Mouse (Mus musculus): Measurements from ENCODE around the gene Rnf225. TPM values are rescaled to one million over a fixed set of nuclear protein-coding genes. Genes with fewer than 3 reads are reported as not detected.
"Not testable (repeated sequence)": the region's sequence is repeated elsewhere in the genome, so short reads cannot be mapped to it uniquely, and the experiment has no call there.

Gene Rnf225
- 0.65 and 0.67 TPM in 2 replicates for polyA plus RNA-seq (2015; fragmentation: Nextera tagmentation; extraction: Ambion mirVana)

- Histone ChIP-seq H3K36me3 (ENCODE audit: control insufficient read depth, insufficient read depth) (peaks cover 28% of the 10 kb centered on the region), H3K9ac (replicated peaks; ENCODE audit: low read depth, low read length) (peak within 1 kb of the TSS; percentile 40), H3K9me3 (ENCODE audit: control insufficient read depth, low read length) (no peaks in the 10 kb centered on the region), H3K4me1 (replicated peaks; ENCODE audit: control insufficient read depth, insufficient read depth, low read length) (peaks cover 17% of the 10 kb centered on the region), H3K27ac (ENCODE audit: low read length) (no peak within 1 kb of the TSS), H3K4me2 (ENCODE audit: low read length) (peak within 1 kb of the TSS; percentile 37), H3K4me3 (replicated peaks; ENCODE audit: low read length) (peak within 1 kb of the TSS; percentile 22), H3K27me3 (replicated peaks; ENCODE audit: control insufficient read depth, insufficient read depth, low read length) (peaks cover 15% of the 10 kb centered on the region)
- 25% methylated on average over 8 of the region's 8 CpGs for WGBS
- ATAC-seq, result no peak
These were observed at the start of gene Rnf225 for GRCm38 (mm10) chr7:12927191-12927680. Gene Rnf225, plus strand, starts transcription at chr7:12927416.

- H3K27ac ChIP-seq (ENCODE audit: low read length), result no peak overlapping the region
- no peaks in the 10 kb centered on the region for H3K27me3 ChIP-seq (replicated peaks; ENCODE audit: control insufficient read depth, insufficient read depth, low read length)
- H3K9me3 ChIP-seq (ENCODE audit: control insufficient read depth, low read length), result no peaks in the 10 kb centered on the region
- H3K9ac ChIP-seq (replicated peaks; ENCODE audit: low read depth, low read length), result no peak overlapping the region
- no peak overlapping the region for H3K4me2 ChIP-seq (ENCODE audit: low read length)
- ATAC-seq, result no peak
- H3K4me1 ChIP-seq (replicated peaks; ENCODE audit: control insufficient read depth, insufficient read depth, low read length), result peaks cover 19% of the 10 kb centered on the region
- no peak overlapping the region for H3K4me3 ChIP-seq (replicated peaks; ENCODE audit: low read length)
- H3K36me3 ChIP-seq (ENCODE audit: control insufficient read depth, insufficient read depth), result 0 out of 2 replicates have a peak, but pooled peaks cover 3% of the 10 kb centered on the region
These were observed 47.2 kb upstream of the Rnf225 start for GRCm38 (mm10) chr7:12880036-12880435.

- Histone ChIP-seq H3K4me1 (replicated peaks; ENCODE audit: control insufficient read depth, insufficient read depth, low read length) (peaks cover 19% of the 10 kb centered on the region), H3K4me3 (replicated peaks; ENCODE audit: low read length) (peak overlapping the region; percentile 91), H3K9ac (replicated peaks; ENCODE audit: low read depth, low read length) (peak overlapping the region; percentile 89), H3K4me2 (ENCODE audit: low read length) (peak overlapping the region; percentile 89)
- WGBS, result 44% methylated on average over 8 of the region's 8 CpGs
- H3K36me3 ChIP-seq (ENCODE audit: control insufficient read depth, insufficient read depth); H3K27ac ChIP-seq (ENCODE audit: low read length); H3K27me3 ChIP-seq (replicated peaks; ENCODE audit: control insufficient read depth, insufficient read depth, low read length); H3K9me3 ChIP-seq (ENCODE audit: control insufficient read depth, low read length): not testable (repeated sequence)
- ATAC-seq, result peak; percentile 20
These were observed 46.7 kb upstream of the Rnf225 start for GRCm38 (mm10) chr7:12880497-12880896.

DNA sequence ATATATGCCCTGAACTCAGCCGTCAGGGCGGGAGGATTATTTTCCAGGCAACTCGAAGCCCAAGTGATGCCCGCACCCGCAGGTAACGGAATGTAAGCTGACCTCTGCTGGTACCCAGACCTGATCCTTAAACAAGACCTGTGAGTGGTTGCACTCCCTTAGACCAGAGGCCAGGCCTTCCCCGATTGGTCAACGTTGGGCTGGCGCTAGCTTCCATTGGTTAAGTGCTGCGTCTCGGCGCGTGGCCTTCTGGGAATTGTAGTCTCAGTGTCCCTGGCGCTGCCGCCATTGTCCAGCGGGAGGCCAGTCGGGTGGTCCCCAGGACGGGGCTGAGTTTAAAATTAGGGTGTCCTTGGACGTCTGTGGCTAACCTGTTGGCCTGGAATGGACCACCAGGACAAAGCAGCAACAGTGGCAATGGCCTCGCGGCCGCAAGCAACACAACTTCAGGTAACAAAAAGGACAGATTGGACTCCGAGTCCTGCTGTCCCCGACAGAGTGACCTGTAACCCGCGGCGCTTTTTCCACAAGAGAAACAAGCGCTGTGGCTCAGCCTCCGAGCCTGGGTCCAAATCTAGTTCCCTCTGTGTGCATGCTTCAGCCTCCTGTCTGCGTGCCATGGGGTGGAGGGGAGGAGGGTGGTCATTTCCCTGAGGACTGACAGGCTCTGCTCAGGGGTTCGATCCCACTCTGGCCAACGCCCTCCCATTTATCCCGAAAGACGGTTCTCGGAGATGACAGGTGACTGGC is 46.1 kb upstream of the Rnf225 start, which contains the start of gene Zfp128:
Zfp128 (plus strand) TSS at position 267 of the 750 bp plus-strand sequence.
- Histone ChIP-seq H3K9me3 (ENCODE audit: control insufficient read depth, low read length) (no peaks in the 10 kb centered on the region), H3K27me3 (replicated peaks; ENCODE audit: control insufficient read depth, insufficient read depth, low read length) (no peaks in the 10 kb centered on the region), H3K4me1 (replicated peaks; ENCODE audit: control insufficient read depth, insufficient read depth, low read length) (peaks cover 19% of the 10 kb centered on the region), H3K4me3 (replicated peaks; ENCODE audit: low read length) (peak within 1 kb of the TSS; percentile 91), H3K27ac (ENCODE audit: low read length) (peak within 1 kb of the TSS; percentile 28; the same call in 1 of the 2 replicates), H3K9ac (replicated peaks; ENCODE audit: low read depth, low read length) (peak within 1 kb of the TSS; percentile 89), H3K4me2 (ENCODE audit: low read length) (peak within 1 kb of the TSS; percentile 89), H3K36me3 (ENCODE audit: control insufficient read depth, insufficient read depth) (peaks cover 11% of the 10 kb centered on the region)
- peak; percentile 99 for ATAC-seq
- under 1% methylated on average over 35 of the region's 35 CpGs for WGBS

DNA sequence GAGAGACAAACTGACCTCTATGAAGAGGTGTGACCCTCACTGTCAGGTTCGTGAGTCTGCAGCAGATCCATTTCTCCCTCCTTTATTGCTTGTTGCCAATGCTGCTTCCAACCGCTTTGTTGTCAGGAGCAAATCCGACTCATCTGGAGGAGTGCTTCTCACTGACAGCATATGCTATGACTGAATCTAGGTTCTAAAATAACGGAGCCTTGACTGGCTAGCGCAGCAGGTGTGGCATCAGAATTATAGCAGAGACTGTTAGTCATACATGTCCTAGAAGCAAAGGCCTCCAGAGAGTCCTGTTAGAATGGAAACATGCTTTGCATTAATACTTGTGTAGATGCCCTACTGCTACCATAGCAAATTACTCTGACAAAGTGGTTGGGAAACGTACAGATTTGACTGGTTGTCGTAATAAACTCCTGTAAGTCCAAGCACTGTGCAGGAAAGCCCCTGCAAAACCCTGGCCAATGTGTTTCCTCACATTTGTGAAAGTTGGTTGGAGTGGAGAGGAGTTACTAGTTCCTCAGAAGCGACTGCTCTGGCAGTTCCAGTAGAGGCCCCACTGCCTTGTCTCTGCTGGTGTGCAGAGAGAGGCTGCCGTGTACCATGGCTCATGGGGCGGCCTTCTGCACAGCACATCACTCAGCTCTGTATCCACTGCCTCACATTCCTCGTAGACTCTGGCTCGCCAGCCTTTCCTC is 40.5 kb upstream of the Rnf225 start:
- H3K27me3 ChIP-seq (replicated peaks; ENCODE audit: control insufficient read depth, insufficient read depth, low read length), result no peaks in the 10 kb centered on the region
- no peaks in the 10 kb centered on the region for H3K9me3 ChIP-seq (ENCODE audit: control insufficient read depth, low read length)
- no peak overlapping the region for H3K4me2 ChIP-seq (ENCODE audit: low read length)
- H3K4me1 ChIP-seq (replicated peaks; ENCODE audit: control insufficient read depth, insufficient read depth, low read length), result peaks cover 13% of the 10 kb centered on the region
- peaks cover 40% of the 10 kb centered on the region for H3K36me3 ChIP-seq (ENCODE audit: control insufficient read depth, insufficient read depth)
- H3K27ac ChIP-seq (ENCODE audit: low read length), result no peak overlapping the region
- no peak for ATAC-seq
- no peak overlapping the region for H3K4me3 ChIP-seq (replicated peaks; ENCODE audit: low read length)
- H3K9ac ChIP-seq (replicated peaks; ENCODE audit: low read depth, low read length), result no peak overlapping the region
- WGBS, result 93% methylated on average over 12 of the region's 12 CpGs

- Histone ChIP-seq H3K27me3 (replicated peaks; ENCODE audit: control insufficient read depth, insufficient read depth, low read length) (no peaks in the 10 kb centered on the region), H3K36me3 (ENCODE audit: control insufficient read depth, insufficient read depth) (peaks cover 41% of the 10 kb centered on the region), H3K4me3 (replicated peaks; ENCODE audit: low read length) (no peak overlapping the region), H3K9ac (replicated peaks; ENCODE audit: low read depth, low read length) (no peak overlapping the region), H3K4me1 (replicated peaks; ENCODE audit: control insufficient read depth, insufficient read depth, low read length) (peaks cover 4% of the 10 kb centered on the region), H3K9me3 (ENCODE audit: control insufficient read depth, low read length) (no peaks in the 10 kb centered on the region), H3K27ac (ENCODE audit: low read length) (no peak overlapping the region), H3K4me2 (ENCODE audit: low read length) (no peak overlapping the region)
- ATAC-seq, result no peak
- 95% methylated on average over 5 of the region's 5 CpGs for WGBS
These were observed 39.6 kb upstream of the Rnf225 start for GRCm38 (mm10) chr7:12887585-12887984.

- WGBS, result 93% methylated on average over 14 of the region's 14 CpGs
- Histone ChIP-seq H3K4me2 (ENCODE audit: low read length) (no peak overlapping the region), H3K9ac (replicated peaks; ENCODE audit: low read depth, low read length) (no peak overlapping the region), H3K4me3 (replicated peaks; ENCODE audit: low read length) (no peak overlapping the region), H3K9me3 (ENCODE audit: control insufficient read depth, low read length) (no peaks in the 10 kb centered on the region), H3K27me3 (replicated peaks; ENCODE audit: control insufficient read depth, insufficient read depth, low read length) (no peaks in the 10 kb centered on the region), H3K36me3 (ENCODE audit: control insufficient read depth, insufficient read depth) (peaks cover 32% of the 10 kb centered on the region), H3K4me1 (replicated peaks; ENCODE audit: control insufficient read depth, insufficient read depth, low read length) (no peaks in the 10 kb centered on the region), H3K27ac (ENCODE audit: low read length) (no peak overlapping the region)
- ATAC-seq, result no peak
These were observed 36.3 kb upstream of the Rnf225 start for GRCm38 (mm10) chr7:12890928-12891327.

GRCm38 (mm10) chr7:12891334-12891733 is 35.9 kb upstream of the Rnf225 start:
- H3K27me3 ChIP-seq (replicated peaks; ENCODE audit: control insufficient read depth, insufficient read depth, low read length), result no peaks in the 10 kb centered on the region
- H3K36me3 ChIP-seq (ENCODE audit: control insufficient read depth, insufficient read depth), result peaks cover 29% of the 10 kb centered on the region
- H3K27ac ChIP-seq (ENCODE audit: low read length), result no peak overlapping the region
- H3K4me2 ChIP-seq (ENCODE audit: low read length), result no peak overlapping the region
- no peak overlapping the region for H3K4me3 ChIP-seq (replicated peaks; ENCODE audit: low read length)
- WGBS, result 80% methylated on average over 1 of the region's 1 CpGs
- ATAC-seq, result no peak
- H3K9ac ChIP-seq (replicated peaks; ENCODE audit: low read depth, low read length), result no peak overlapping the region
- no peaks in the 10 kb centered on the region for H3K9me3 ChIP-seq (ENCODE audit: control insufficient read depth, low read length)
- no peaks in the 10 kb centered on the region for H3K4me1 ChIP-seq (replicated peaks; ENCODE audit: control insufficient read depth, insufficient read depth, low read length)

DNA sequence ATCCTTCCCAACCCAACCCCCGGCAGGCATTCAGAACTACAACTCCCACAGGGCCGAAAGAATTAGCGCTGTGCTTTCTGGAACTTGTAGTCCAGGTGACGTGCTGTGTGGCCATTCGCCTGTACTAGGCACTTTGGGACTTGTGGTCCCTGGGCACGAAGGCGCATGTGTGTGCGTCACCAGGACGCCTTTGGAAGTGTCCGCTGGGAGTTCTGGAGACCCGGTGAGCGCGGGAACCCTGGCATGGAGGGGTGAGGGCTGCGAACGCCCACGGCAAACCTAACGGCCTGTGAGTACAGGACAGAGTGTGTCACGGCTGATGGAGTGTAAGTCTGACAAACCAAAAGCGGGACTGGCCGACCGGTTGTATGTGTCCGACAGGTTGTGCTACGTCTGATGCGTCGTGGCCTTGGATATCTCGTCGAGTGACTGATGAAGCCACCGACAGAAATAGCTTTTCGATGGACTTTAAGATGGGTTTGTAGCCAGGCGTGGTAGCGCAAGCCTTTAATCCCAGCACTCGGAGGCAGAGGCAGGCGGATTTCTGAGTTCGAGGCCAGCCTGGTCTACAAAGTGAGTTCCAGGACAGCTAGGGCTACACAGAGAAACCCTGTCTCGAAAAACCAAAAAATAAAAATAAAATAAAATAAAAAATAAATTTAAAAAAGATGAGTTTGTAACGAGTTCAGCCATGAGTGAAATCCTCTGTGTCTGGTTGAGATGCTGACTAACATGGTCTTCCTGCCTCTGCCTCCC is 29.4 kb upstream of the Rnf225 start, which contains the start of gene Zscan22:
Zscan22 (plus strand) TSS at position 161 of the 756 bp plus-strand sequence.
- Histone ChIP-seq H3K4me3 (replicated peaks; ENCODE audit: low read length) (peak within 1 kb of the TSS; percentile 76), H3K9me3 (ENCODE audit: control insufficient read depth, low read length) (no peaks in the 10 kb centered on the region), H3K27ac (ENCODE audit: low read length) (no peak within 1 kb of the TSS), H3K27me3 (replicated peaks; ENCODE audit: control insufficient read depth, insufficient read depth, low read length) (no peaks in the 10 kb centered on the region), H3K36me3 (ENCODE audit: control insufficient read depth, insufficient read depth) (no peaks in the 10 kb centered on the region), H3K9ac (replicated peaks; ENCODE audit: low read depth, low read length) (peak within 1 kb of the TSS; percentile 79), H3K4me1 (replicated peaks; ENCODE audit: control insufficient read depth, insufficient read depth, low read length) (peaks cover 8% of the 10 kb centered on the region), H3K4me2 (ENCODE audit: low read length) (peak within 1 kb of the TSS; percentile 54)
- WGBS, result 8% methylated on average over 36 of the region's 36 CpGs
- ATAC-seq, result peak; percentile 99

Measured in forebrain, embryonic 16.5 days (tissue).